Mouse (Mus musculus) hindbrain, embryonic 14.5 days (tissue): Measurements from ENCODE around the gene Fam160b1. TPM values are rescaled to one million over a fixed set of nuclear protein-coding genes. Genes with fewer than 3 reads are reported as not detected.
A peak's percentile ranks its signal among the peaks of the same experiment; 100 is the strongest.

Experiments
- ATAC-seq: fragments of 200-750 bp; cut with Nextera tagmentation; 2 replicates; pipeline ENCODE4 v1.8.0; 2017; ENCODE audit warnings: moderate number of reproducible peaks, mild to moderate bottlenecking, moderate TSS enrichment, moderate library complexity; ENCODE audit not compliant: low FRiP score
- DNase-seq: peaks from one replicate; pipeline ENCODE4 v3.0.0-alpha.2; 2015; ENCODE audit warnings: low spot score
- H3K27ac ChIP-seq: fragments of 300-500 bp; sonication (generic); 2 replicates; pipeline ENCODE4 v1.5.1; 2014; ENCODE audit warnings: mild to moderate bottlenecking, moderate library complexity
- H3K27me3 ChIP-seq: fragments of 300-500 bp; sonication (generic); 2 replicates; pipeline ENCODE4 v1.6.1; 2014; ENCODE audit warnings: mild to moderate bottlenecking, low read length, mixed read lengths; ENCODE audit not compliant: control insufficient read depth, insufficient read depth
- H3K36me3 ChIP-seq: fragments of 300-500 bp; sonication (generic); replicated peaks from 2 replicates; pipeline ENCODE4 v1.6.1; 2014; ENCODE audit not compliant: control insufficient read depth, insufficient read depth
- H3K4me1 ChIP-seq: fragments of 300-500 bp; sonication (generic); replicated peaks from 2 replicates; pipeline ENCODE4 v1.6.1; 2014; ENCODE audit warnings: antibody characterized with exemption, low read length, mixed read lengths; ENCODE audit not compliant: control insufficient read depth, insufficient read depth
- H3K4me2 ChIP-seq: fragments of 300-500 bp; sonication (generic); replicated peaks from 2 replicates; pipeline ENCODE4 v1.6.1; 2014; ENCODE audit warnings: mild to moderate bottlenecking, moderate library complexity
- H3K4me3 ChIP-seq: fragments of 300-500 bp; sonication (generic); replicated peaks from 2 replicates; pipeline ENCODE4 v1.5.1; 2014; ENCODE audit warnings: mild to moderate bottlenecking, low read length
- H3K9ac ChIP-seq: fragments of 300-500 bp; sonication (generic); 2 replicates; pipeline ENCODE4 v1.6.1; 2014
- H3K9me3 ChIP-seq: fragments of 300-500 bp; sonication (generic); 2 replicates; pipeline ENCODE4 v1.6.1; 2016; ENCODE audit warnings: low read length; ENCODE audit not compliant: control insufficient read depth
- WGBS: fragments of 180-500 bp; shearing (Covaris S2); extraction: QIAGEN DNeasy Blood & Tissue Kit; methylation state at CpG from one replicate; pipeline ENCODE4 v1.1.7; 2014; 5-methylcytosine and 5-hydroxymethylcytosine counted together
- polyA plus RNA-seq: library from polyadenylated mRNA; unstranded; fragments of >200 nt; fragmentation: Nextera tagmentation; extraction: Ambion mirVana; gene quantifications from 2 replicates; pipeline ENCODE4 v1.2.1, GENCODE M21; 2014

Gene Fam160b1
- polyA plus RNA-seq, 1 experiment from 2014 or later, result 17.4 TPM

DNA sequence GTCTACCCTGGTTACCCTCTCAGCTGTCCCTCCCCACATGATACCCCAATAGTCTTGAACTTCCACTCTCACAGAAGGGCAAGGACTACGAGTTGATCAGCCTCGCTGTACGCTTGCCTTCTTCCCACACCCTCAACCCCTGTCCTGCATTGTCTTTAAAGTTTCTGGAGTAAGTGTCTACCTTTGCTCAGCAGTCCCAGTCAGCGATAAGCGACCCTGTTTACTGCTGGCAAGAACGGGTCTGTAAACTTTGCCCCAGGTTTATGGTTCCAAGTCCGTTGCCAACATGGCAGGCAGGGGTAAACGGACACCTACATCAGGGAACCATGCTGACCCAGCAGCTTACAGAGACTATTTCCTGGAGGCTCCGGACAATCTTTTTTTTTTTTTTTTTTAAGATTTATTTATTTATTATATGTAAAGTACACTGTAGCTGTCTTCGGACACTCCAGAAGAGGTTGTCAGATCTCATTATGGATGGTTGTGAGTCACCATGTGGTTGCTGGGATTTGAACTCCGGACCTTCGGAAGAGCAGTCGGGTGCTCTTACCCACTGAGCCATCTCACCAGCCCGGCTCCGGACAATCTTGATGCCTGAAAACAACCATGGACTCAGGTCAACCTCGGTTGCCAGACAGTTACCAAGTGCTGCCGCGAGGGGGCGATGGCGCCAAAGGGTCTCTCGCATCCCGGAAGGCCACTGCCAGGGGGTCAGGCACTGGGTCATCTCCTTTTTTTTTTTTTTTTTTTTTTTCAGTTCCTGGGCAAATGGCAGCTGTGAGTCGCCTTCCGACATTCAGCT, 43.4 kb downstream of the Fam160b1 start:
- Histone ChIP-seq H3K4me2 (peak overlapping the region; percentile 36), H3K27ac (no peak overlapping the region), H3K4me3 (no peak overlapping the region), H3K36me3 (no peaks in the 10 kb centered on the region), H3K4me1 (0 out of 2 replicates have a peak, but pooled peaks cover 3% of the 10 kb centered on the region), H3K27me3 (no peaks in the 10 kb centered on the region), H3K9me3 (no peaks in the 10 kb centered on the region), H3K9ac (no peak overlapping the region)
- DNase-seq (peak; percentile 73), ATAC-seq (no peak)
- 14% methylated on average over 24 of the region's 24 CpGs for WGBS

DNA sequence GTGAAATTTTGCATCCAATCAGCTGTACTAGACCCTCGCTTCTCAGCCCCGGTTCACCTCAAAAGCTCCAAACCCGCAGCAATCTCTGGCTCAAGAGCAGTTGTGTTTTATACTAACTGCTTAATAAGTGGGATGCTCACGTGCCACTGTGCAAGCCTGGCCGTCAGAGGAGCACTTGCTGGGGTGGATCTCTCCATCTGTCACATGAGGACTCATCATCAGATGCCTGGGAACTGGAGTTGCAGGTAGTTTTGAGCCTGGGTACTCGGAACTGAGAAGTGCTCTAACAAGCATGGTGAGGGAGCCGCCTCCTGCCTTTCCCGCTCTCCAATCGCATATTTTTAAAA, 44.0 kb downstream of the Fam160b1 start:
- Histone ChIP-seq H3K27ac (no peak overlapping the region), H3K36me3 (no peaks in the 10 kb centered on the region), H3K4me1 (0 out of 2 replicates have a peak, but pooled peaks cover 3% of the 10 kb centered on the region), H3K27me3 (no peaks in the 10 kb centered on the region), H3K4me3 (no peak overlapping the region), H3K9ac (no peak overlapping the region), H3K4me2 (peak overlapping the region; percentile 36), H3K9me3 (no peaks in the 10 kb centered on the region)
- DNase-seq (no peak), ATAC-seq (no peak)
- WGBS, result 7% methylated on average over 9 of the region's 9 CpGs

GRCm38 (mm10) chr19:57407947-57408346, 47.5 kb downstream of the Fam160b1 start:
- Histone ChIP-seq H3K4me3 (no peak overlapping the region), H3K27ac (no peak overlapping the region), H3K27me3 (no peaks in the 10 kb centered on the region), H3K9me3 (no peaks in the 10 kb centered on the region), H3K36me3 (no peaks in the 10 kb centered on the region), H3K4me2 (no peak overlapping the region), H3K4me1 (peaks cover 15% of the 10 kb centered on the region), H3K9ac (no peak overlapping the region)
- WGBS, result 94% methylated on average over 1 of the region's 1 CpGs
- ATAC-seq (no peak), DNase-seq (no peak)

GRCm38 (mm10) chr19:57411375-57412196, 51.1 kb downstream of the Fam160b1 start:
- DNase-seq, result peak; percentile 70
- Histone ChIP-seq H3K4me3 (no peak overlapping the region), H3K27ac (peak overlapping the region; percentile 68), H3K9me3 (no peaks in the 10 kb centered on the region), H3K4me2 (peak overlapping the region; percentile 37), H3K36me3 (no peaks in the 10 kb centered on the region), H3K4me1 (peaks cover 12% of the 10 kb centered on the region), H3K27me3 (no peaks in the 10 kb centered on the region), H3K9ac (0 out of 2 replicates have a peak overlapping the region, but pooled peaks have one; percentile 28)
- peak; percentile 75; the same call in 1 of the 2 replicates for ATAC-seq
- WGBS, result 35% methylated on average over 29 of the region's 29 CpGs

DNA sequence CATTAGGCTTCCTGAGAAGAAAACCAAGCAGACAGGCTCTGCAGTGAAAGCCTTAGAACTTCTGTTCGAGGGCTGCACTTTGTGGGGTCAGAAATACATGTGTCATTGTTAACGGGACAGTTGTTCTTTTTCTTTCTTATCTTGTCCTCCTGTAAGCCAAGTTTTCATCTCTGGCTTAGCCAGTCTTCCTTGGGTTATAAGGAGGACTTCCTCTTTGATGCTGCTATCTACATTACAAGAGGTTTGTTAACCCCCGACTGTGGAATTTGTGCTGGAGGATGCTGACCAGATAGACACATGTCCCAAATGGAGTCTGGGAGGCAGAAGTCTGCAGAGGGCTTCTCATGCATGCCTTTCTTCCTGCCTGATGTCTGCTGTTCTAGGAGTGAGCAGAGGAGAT, 52.7 kb downstream of the Fam160b1 start:
- Histone ChIP-seq H3K9ac (no peak overlapping the region), H3K4me3 (no peak overlapping the region), H3K9me3 (no peaks in the 10 kb centered on the region), H3K27ac (no peak overlapping the region), H3K4me1 (peaks cover 12% of the 10 kb centered on the region), H3K4me2 (no peak overlapping the region), H3K36me3 (no peaks in the 10 kb centered on the region), H3K27me3 (no peaks in the 10 kb centered on the region)
- no peak for ATAC-seq
- no peak for DNase-seq
- 92% methylated on average over 3 of the region's 3 CpGs for WGBS

DNA sequence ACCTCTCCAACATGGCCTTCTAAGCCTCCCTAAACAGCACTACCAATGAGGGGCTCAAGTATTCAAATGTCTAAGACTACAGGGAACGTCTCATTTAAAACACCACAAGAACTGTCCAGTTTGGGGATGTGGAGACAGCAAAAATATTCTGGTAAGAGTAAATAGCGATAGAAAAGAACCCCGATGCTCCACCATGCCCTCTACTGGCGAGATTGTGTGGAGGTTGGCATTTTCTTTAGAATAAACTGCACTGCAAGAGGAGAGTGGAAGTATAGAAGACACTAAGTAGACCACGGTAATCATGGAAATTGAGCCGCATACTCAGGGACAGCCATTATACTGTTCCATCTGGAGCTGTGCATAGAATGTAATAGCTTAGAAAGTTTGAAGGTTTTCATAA, 53.4 kb downstream of the Fam160b1 start:
- no peak for ATAC-seq

DNA sequence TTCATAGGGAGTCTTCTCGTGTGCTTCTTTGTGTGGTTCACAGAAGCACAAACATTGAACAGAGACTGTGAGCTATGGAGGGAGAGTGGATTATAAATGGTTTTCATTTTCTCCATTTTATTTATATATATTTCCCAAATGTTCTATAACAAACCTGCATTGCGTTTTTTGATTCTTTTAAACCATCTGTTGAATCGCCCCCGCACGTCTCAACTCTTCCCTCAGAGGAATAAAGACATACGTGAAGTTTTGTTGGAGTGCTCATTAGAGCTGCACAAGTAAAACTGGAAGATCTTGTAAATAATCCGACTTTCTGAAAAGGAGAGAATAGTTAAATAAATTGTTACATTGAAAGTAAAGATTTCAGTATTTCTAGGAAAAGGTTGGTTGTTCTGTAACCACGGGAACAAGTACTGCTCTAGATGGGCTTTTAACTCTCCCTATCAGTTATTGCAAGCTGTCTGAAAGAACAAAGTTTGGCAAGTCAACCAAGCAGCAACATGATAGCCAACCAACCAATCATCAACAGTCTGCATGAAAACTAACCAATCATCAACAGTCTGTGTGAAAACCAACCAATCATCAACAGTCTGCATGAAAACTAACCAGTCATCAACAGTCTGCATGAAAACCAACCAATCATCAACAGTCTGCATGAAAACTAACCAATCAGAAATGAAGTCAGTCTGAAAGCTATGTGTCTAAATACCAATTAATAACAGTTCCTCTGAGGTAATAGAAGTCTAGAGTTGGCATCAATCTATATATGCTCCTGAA, 54.7 kb downstream of the Fam160b1 start:
- 93% methylated on average over 8 of the region's 8 CpGs for WGBS
- no peaks in the 10 kb centered on the region for H3K27me3 ChIP-seq

More for the DNA sequence above, 53.4 kb downstream of the Fam160b1 start:
- no peaks in the 10 kb centered on the region for H3K27me3 ChIP-seq
- peaks cover 16% of the 10 kb centered on the region for H3K4me1 ChIP-seq
- H3K36me3 ChIP-seq, result no peaks in the 10 kb centered on the region
- no peak overlapping the region for H3K9ac ChIP-seq
- no peak overlapping the region for H3K27ac ChIP-seq
- no peaks in the 10 kb centered on the region for H3K9me3 ChIP-seq
- WGBS, result 84% methylated on average over 6 of the region's 6 CpGs
- DNase-seq, result no peak
- no peak overlapping the region for H3K4me2 ChIP-seq
- H3K4me3 ChIP-seq, result no peak overlapping the region

DNA sequence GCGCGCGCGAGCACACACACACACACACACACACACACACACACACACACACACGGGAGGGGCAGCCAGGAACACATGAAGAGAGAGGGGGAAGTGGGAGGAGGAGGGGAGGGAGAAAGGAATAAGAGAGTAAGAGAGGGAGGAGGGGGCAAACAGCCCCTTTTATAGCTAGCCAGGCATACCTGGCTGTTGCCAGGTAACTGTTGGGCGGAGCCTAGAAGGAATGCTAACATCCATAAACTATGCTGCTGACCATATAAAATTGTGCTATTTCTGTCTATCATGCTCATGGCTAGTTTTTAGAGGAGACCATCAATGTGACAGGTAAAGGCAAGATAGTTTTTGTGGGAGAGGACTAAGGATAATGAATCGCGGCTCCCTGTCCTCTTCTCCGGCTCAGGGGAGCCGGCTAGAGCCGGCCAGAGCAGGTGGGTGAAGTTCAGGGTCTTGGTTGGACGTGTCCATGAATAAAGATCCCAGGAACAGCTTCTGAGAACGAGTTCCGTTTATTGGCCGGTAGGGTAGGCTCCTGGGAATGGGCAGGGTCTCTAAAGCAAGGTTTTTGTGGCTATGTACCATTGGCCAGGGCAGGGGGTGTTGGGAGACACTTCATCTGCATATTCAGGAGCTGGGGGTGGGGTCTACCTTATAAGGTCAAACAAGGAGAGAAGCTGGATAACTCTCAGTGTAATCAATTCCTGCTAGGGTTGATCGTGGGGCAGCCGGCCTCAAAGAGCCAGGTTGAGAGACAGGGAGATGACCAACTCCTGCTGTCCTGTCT, 57.5 kb downstream of the Fam160b1 start:
- Histone ChIP-seq H3K36me3 (no peaks in the 10 kb centered on the region), H3K4me3 (no peak overlapping the region), H3K27me3 (no peaks in the 10 kb centered on the region), H3K4me2 (0 out of 2 replicates have a peak overlapping the region, but pooled peaks have one; percentile 1), H3K4me1 (0 out of 2 replicates have a peak, but pooled peaks cover 5% of the 10 kb centered on the region), H3K9me3 (no peaks in the 10 kb centered on the region), H3K9ac (no peak overlapping the region), H3K27ac (no peak overlapping the region)
- DNase-seq (no peak), ATAC-seq (no peak)
- 21% methylated on average over 16 of the region's 17 CpGs for WGBS

More for the DNA sequence above, 54.7 kb downstream of the Fam160b1 start:
- Histone ChIP-seq H3K4me1 (peaks cover 16% of the 10 kb centered on the region), H3K9me3 (no peaks in the 10 kb centered on the region), H3K36me3 (no peaks in the 10 kb centered on the region), H3K27ac (no peak overlapping the region), H3K4me2 (no peak overlapping the region), H3K9ac (no peak overlapping the region), H3K4me3 (no peak overlapping the region)
- ATAC-seq (no peak), DNase-seq (no peak)
